Comparison of ENCODE assay signal across 23 mouse cellular contexts in the genomic region with DNA sequence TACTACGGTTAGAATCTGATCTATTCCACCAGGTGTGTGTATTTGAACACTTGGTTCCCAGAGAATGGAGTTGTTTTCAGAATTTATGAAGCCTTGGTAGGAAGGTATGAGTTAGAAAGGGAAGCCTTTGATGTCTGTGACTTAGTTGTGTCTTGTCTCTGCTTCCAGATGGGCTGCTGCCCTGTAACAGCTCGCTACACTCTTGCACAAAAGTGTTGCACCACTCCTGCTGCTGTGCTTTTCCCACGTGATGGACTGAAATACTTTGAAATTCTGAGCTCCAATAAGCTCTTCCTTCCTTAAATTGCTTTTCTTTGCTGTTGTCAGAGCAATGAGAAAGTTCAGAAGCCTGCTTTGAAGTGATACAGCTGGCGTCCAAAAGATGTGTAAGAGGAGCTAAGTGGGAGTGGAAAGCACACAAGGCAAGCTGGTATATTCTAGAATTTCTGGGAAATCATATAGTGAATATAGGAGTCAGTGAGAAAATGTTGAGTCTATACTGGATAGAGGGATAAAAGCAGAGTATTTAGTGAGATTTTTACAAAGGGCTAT.
DNase-seq lines count a peak whose midpoint lies in the region; ATAC-seq and TF ChIP-seq lines count a peak whose summit lies in the region.
"Had no signal": no experiment of that assay in that cellular context is flagged by ENCODE, and none has a peak within 500 bp of the region (broad histone marks: within the 10 kb centered on the region; RNA-seq: fewer than 3 reads in every experiment).

No protein-coding gene starts in this region.

- 77% methylated on average over 4 of the region's 4 CpGs for WGBS in midbrain, embryonic 11.5 days
- 72% methylated on average over 4 of the region's 4 CpGs for WGBS in midbrain, embryonic 14.5 days
- 71% methylated on average over 4 of the region's 4 CpGs for WGBS in forebrain, postnatal 0 days

- H3K4me3 ChIP-seq in midbrain, embryonic 11.5 days (ENCODE audit: low read depth, low read length): no peak overlapping the region
- H3K4me3 ChIP-seq in midbrain, embryonic 14.5 days (replicated peaks; ENCODE audit: low read depth, low read length): no peak overlapping the region
- H3K4me3 ChIP-seq in forebrain, postnatal 0 days (ENCODE audit: low read depth, low read length): no peak overlapping the region
- H3K4me3 ChIP-seq: forebrain, embryonic 10.5 days; hindbrain, embryonic 10.5 days; intestine, embryonic 15.5 days; limb, embryonic 15.5 days; liver, embryonic 15.5 days; midbrain, embryonic 15.5 days; neural tube, embryonic 12.5 days had no signal

- H3K36me3 ChIP-seq in midbrain, embryonic 11.5 days (ENCODE audit: control insufficient read depth, insufficient read depth, low read length): no peaks in the 10 kb centered on the region
- no peaks in the 10 kb centered on the region for H3K36me3 ChIP-seq in midbrain, embryonic 14.5 days (ENCODE audit: control insufficient read depth, insufficient read depth, low read length)
- H3K36me3 ChIP-seq in forebrain, postnatal 0 days (ENCODE audit: insufficient read depth): no peaks in the 10 kb centered on the region
- H3K36me3 ChIP-seq: forebrain, embryonic 10.5 days; hindbrain, embryonic 10.5 days; intestine, embryonic 15.5 days; limb, embryonic 15.5 days; liver, embryonic 15.5 days; midbrain, embryonic 15.5 days; neural tube, embryonic 12.5 days had no signal

- ATAC-seq in midbrain, embryonic 11.5 days (ENCODE audit: low FRiP score): no peak
- ATAC-seq in midbrain, embryonic 14.5 days (ENCODE audit: low FRiP score, low TSS enrichment): no peak
- no peak for ATAC-seq in forebrain, postnatal 0 days
- ATAC-seq: hindbrain, embryonic 16.5 days; intestine, embryonic 15.5 days; midbrain, embryonic 15.5 days had no signal

- no peaks in the 10 kb centered on the region for H3K9me3 ChIP-seq in midbrain, embryonic 11.5 days (ENCODE audit: control insufficient read depth, low read length)
- H3K9me3 ChIP-seq in midbrain, embryonic 14.5 days (ENCODE audit: control insufficient read depth, low read length): no peaks in the 10 kb centered on the region
- H3K9me3 ChIP-seq in forebrain, postnatal 0 days (ENCODE audit: low read length): no peaks in the 10 kb centered on the region
- H3K9me3 ChIP-seq: forebrain, embryonic 10.5 days; hindbrain, embryonic 10.5 days; intestine, embryonic 15.5 days; limb, embryonic 15.5 days; liver, embryonic 15.5 days; midbrain, embryonic 15.5 days; neural tube, embryonic 12.5 days had no signal

- DNase-seq in left cerebral cortex, adult 9 months (ENCODE audit: low spot score in 2 of 2): peak; percentile 2 to 9
- DNase-seq in left cerebral cortex, adult 8-10 months (ENCODE audit: low spot score in 2 of 2): no peak
- DNase-seq in midbrain, embryonic 11.5 days (ENCODE audit: low spot score, missing footprints): peak; percentile 60
- no peak for DNase-seq in midbrain, embryonic 14.5 days
- DNase-seq in frontal cortex, postnatal 36 days (ENCODE audit: low spot score in 2 of 2): peak; percentile 5 to 37
- DNase-seq in lung, postnatal 25 days (ENCODE audit: low spot score): peak; percentile 1
- DNase-seq in forebrain, postnatal 0 days: no peak
- DNase-seq: adrenal gland, adult 8-10 months; cerebellum, adult 18-20 months; cerebellum, postnatal 14 days; gastrocnemius, postnatal 14 days; heart, adult 11 months; kidney, postnatal 10 days; left cerebral cortex, postnatal 4 days had no signal

- H3K4me2 ChIP-seq in midbrain, embryonic 11.5 days: no peak overlapping the region
- H3K4me2 ChIP-seq in midbrain, embryonic 14.5 days (ENCODE audit: low read length): no peak overlapping the region
- H3K4me2 ChIP-seq in forebrain, postnatal 0 days (ENCODE audit: low read depth): no peak overlapping the region
- H3K4me2 ChIP-seq: heart, embryonic 11.5 days; intestine, embryonic 15.5 days; limb, embryonic 15.5 days; liver, embryonic 15.5 days; midbrain, embryonic 15.5 days; neural tube, embryonic 12.5 days had no signal

- no peaks in the 10 kb centered on the region for H3K27me3 ChIP-seq in midbrain, embryonic 11.5 days (ENCODE audit: control insufficient read depth, insufficient read depth, low read length)
- no peaks in the 10 kb centered on the region for H3K27me3 ChIP-seq in midbrain, embryonic 14.5 days (ENCODE audit: control insufficient read depth, insufficient read depth, low read length)
- H3K27me3 ChIP-seq in forebrain, postnatal 0 days (ENCODE audit: insufficient read depth, low read length): no peaks in the 10 kb centered on the region
- H3K27me3 ChIP-seq: intestine, embryonic 15.5 days; limb, embryonic 15.5 days; liver, embryonic 15.5 days; midbrain, embryonic 15.5 days; neural tube, embryonic 12.5 days had no signal

- H3K9ac ChIP-seq in midbrain, embryonic 11.5 days (ENCODE audit: low read length): no peak overlapping the region
- H3K9ac ChIP-seq in midbrain, embryonic 14.5 days (replicated peaks; ENCODE audit: low read length): no peak overlapping the region
- no peak overlapping the region for H3K9ac ChIP-seq in forebrain, postnatal 0 days
- H3K9ac ChIP-seq: intestine, embryonic 15.5 days; limb, embryonic 15.5 days; liver, embryonic 15.5 days; midbrain, embryonic 15.5 days; neural tube, embryonic 12.5 days had no signal

- no peaks in the 10 kb centered on the region for H3K4me1 ChIP-seq in midbrain, embryonic 11.5 days (ENCODE audit: control insufficient read depth, insufficient read depth, low read length)
- H3K4me1 ChIP-seq in midbrain, embryonic 14.5 days (ENCODE audit: control insufficient read depth, insufficient read depth, low read length): no peaks in the 10 kb centered on the region
- no peaks in the 10 kb centered on the region for H3K4me1 ChIP-seq in forebrain, postnatal 0 days (ENCODE audit: insufficient read depth)
- H3K4me1 ChIP-seq: forebrain, embryonic 10.5 days; hindbrain, embryonic 10.5 days; intestine, embryonic 15.5 days; limb, embryonic 15.5 days; liver, embryonic 15.5 days; midbrain, embryonic 15.5 days; neural tube, embryonic 12.5 days had no signal

- no peak overlapping the region for H3K27ac ChIP-seq in midbrain, embryonic 11.5 days (ENCODE audit: low read depth, low read length)
- no peak overlapping the region for H3K27ac ChIP-seq in midbrain, embryonic 14.5 days (replicated peaks; ENCODE audit: low read depth, low read length)
- no peak overlapping the region for H3K27ac ChIP-seq in forebrain, postnatal 0 days (ENCODE audit: low read depth, low read length)
- H3K27ac ChIP-seq: forebrain, embryonic 10.5 days; hindbrain, embryonic 10.5 days; intestine, embryonic 15.5 days; limb, embryonic 15.5 days; liver, embryonic 15.5 days; midbrain, embryonic 15.5 days; neural tube, embryonic 12.5 days had no signal

- no peak for TF ChIP-seq CTCF in forebrain, postnatal 0 days (IDR thresholded peaks at IDR 0.05; ENCODE audit: low read depth)

Comparison
In these comparisons a context has a peak if more than half of its experiments do, and no peak if none do; other contexts are left out.
1. DNase-seq: peak in left cerebral cortex, adult 9 months (2 of 2), midbrain, embryonic 11.5 days (single experiment), frontal cortex, postnatal 36 days (2 of 2) and lung, postnatal 25 days (single experiment); none in left cerebral cortex, adult 8-10 months (0 of 2), midbrain, embryonic 14.5 days (single experiment) and forebrain, postnatal 0 days (single experiment).